Mouse (Mus musculus) forebrain, embryonic 12.5 days (tissue): Measurements from ENCODE around the gene Cdca5. TPM values are rescaled to one million over a fixed set of nuclear protein-coding genes. Genes with fewer than 3 reads are reported as not detected.
"Not testable (repeated sequence)": the region's sequence is repeated elsewhere in the genome, so short reads cannot be mapped to it uniquely, and the experiment has no call there.

Experiments used
- ATAC-seq: fragments of 200-750 bp; cut with Nextera tagmentation; 2 replicates; pipeline ENCODE4 v1.8.0; 2017; ENCODE audit warnings: moderate TSS enrichment; ENCODE audit not compliant: low FRiP score
- H3K27ac ChIP-seq: fragments of 300-500 bp; sonication (generic); 2 replicates; pipeline ENCODE4 v1.5.1; 2016; ENCODE audit warnings: mild to moderate bottlenecking
- H3K27me3 ChIP-seq: fragments of 300-500 bp; sonication (generic); 2 replicates; pipeline ENCODE4 v1.6.1; 2016; ENCODE audit warnings: mild to moderate bottlenecking
- H3K36me3 ChIP-seq: fragments of 300-500 bp; sonication (generic); replicated peaks from 2 replicates; pipeline ENCODE4 v1.6.1; 2016; ENCODE audit warnings: mild to moderate bottlenecking
- H3K4me1 ChIP-seq: fragments of 300-500 bp; sonication (generic); 2 replicates; pipeline ENCODE4 v1.6.1; 2016
- H3K4me2 ChIP-seq: fragments of 300-500 bp; sonication (generic); 2 replicates; pipeline ENCODE4 v1.6.1; 2016; ENCODE audit warnings: mild to moderate bottlenecking, moderate library complexity
- H3K4me3 ChIP-seq: fragments of 300-500 bp; sonication (generic); replicated peaks from 2 replicates; pipeline ENCODE4 v1.5.1; 2016; ENCODE audit warnings: mild to moderate bottlenecking
- H3K9ac ChIP-seq: fragments of 300-500 bp; sonication (generic); 2 replicates; pipeline ENCODE4 v1.6.1; 2016; ENCODE audit warnings: mild to moderate bottlenecking
- H3K9me3 ChIP-seq: fragments of 300-500 bp; sonication (generic); 2 replicates; pipeline ENCODE4 v1.6.1; 2016
- WGBS: fragments of 180-500 bp; shearing (Covaris S2); methylation state at CpG from one replicate; pipeline ENCODE4 v1.1.7; 2016; 5-methylcytosine and 5-hydroxymethylcytosine counted together
- polyA plus RNA-seq: library from polyadenylated mRNA; unstranded; fragments of >200 nt; fragmentation: Nextera tagmentation; extraction: Ambion mirVana; gene quantifications from 2 replicates; pipeline ENCODE4 v1.2.1, GENCODE M21; 2016

Cdca5 gene
- polyA plus RNA-seq, 1 experiment from 2014 or later, result 54.5 TPM

DNA sequence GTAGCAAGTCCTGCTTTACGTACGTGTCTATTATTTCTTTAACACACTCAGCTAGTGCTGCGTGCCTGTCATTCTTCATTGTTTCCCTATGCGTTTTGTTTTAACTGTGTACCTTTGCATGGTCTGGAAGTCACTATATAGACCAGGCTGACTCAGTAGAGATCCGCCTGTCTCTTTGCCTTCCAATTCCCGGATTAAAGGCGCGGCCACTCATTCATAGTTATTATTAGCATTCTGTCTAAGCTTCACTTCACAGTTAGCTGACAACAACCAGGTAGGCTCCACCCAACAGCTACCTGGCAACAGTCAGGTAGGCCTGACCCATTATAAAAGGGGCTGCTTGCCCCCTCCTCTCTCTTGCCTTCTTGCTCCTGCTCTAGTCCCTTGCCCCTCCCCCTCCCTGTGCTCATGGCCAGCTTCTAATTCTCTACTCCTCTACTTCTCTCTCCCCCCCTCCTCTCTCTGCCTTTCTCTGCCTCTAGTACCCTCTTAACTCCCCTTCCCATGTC lies 33.9 kb downstream of the Cdca5 start:
- WGBS, result under 1% methylated on average over 8 of the region's 8 CpGs
- no peaks in the 10 kb centered on the region for H3K9me3 ChIP-seq
- peak overlapping the region; percentile 94 for H3K4me2 ChIP-seq
- peaks cover 21% of the 10 kb centered on the region for H3K4me1 ChIP-seq
- H3K27ac ChIP-seq, result peak overlapping the region; percentile 98
- peak; percentile 49 for ATAC-seq
- H3K27me3 ChIP-seq, result no peaks in the 10 kb centered on the region
- peaks cover 28% of the 10 kb centered on the region for H3K36me3 ChIP-seq
- H3K4me3 ChIP-seq, result peak overlapping the region; percentile 85
- H3K9ac ChIP-seq, result peak overlapping the region; percentile 92

DNA sequence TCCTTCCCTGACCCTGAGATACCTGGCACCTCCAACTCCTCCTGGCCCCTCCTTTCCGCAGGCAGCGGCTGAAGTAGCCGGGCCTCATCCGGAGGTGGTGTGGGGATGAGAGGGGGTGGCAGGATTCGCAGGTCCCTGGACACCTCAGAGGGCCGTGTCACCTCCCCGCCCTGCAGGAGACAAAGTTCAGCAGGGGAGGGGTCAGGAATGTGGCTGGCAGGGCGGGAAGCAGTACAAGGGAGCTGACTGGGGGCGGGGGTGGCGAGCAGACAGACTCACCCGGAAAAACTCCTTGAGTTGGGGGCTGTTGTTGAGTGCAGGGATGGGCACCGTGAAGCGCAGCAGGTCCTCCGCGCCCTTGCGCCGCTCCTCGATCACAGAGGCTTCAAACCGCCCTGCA lies 37.0 kb downstream of the Cdca5 start:
- H3K9ac ChIP-seq, result 0 out of 2 replicates have a peak overlapping the region, but pooled peaks have one; percentile 12
- H3K4me3 ChIP-seq, result no peak overlapping the region
- H3K27ac ChIP-seq, result no peak overlapping the region
- no peak for ATAC-seq
- peaks cover 16% of the 10 kb centered on the region for H3K4me1 ChIP-seq
- no peaks in the 10 kb centered on the region for H3K27me3 ChIP-seq
- H3K36me3 ChIP-seq, result 0 out of 2 replicates have a peak, but pooled peaks cover 1% of the 10 kb centered on the region
- 34% methylated on average over 18 of the region's 19 CpGs for WGBS
- H3K4me2 ChIP-seq, result no peak overlapping the region
- H3K9me3 ChIP-seq, result no peaks in the 10 kb centered on the region

DNA sequence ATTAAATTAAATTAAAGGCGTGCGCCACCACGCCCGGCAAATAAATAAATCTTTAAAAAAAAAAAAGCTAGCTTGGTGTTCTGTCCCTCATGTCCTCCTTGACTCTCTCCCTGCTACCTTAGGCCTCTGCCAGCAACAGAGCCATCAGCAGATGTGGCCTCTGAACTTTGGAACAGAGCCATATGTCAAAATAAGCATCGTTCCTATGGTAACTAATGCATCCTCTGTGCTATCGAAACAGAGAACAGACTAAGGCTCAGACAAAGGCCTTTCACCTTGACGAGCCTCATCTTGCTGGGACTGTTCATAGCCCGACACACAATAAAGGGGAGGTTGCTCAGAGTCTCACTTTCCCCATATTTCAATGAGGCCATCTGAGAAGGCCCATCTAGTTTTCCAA lies 38.5 kb downstream of the Cdca5 start:
- Histone ChIP-seq H3K4me1 (peaks cover 10% of the 10 kb centered on the region), H3K36me3 (no peaks in the 10 kb centered on the region), H3K27ac (peak overlapping the region; percentile 65), H3K4me2 (no peak overlapping the region), H3K9ac (no peak overlapping the region), H3K27me3 (no peaks in the 10 kb centered on the region), H3K4me3 (no peak overlapping the region), H3K9me3 (no peaks in the 10 kb centered on the region)
- 72% methylated on average over 8 of the region's 8 CpGs for WGBS
- no peak for ATAC-seq

DNA sequence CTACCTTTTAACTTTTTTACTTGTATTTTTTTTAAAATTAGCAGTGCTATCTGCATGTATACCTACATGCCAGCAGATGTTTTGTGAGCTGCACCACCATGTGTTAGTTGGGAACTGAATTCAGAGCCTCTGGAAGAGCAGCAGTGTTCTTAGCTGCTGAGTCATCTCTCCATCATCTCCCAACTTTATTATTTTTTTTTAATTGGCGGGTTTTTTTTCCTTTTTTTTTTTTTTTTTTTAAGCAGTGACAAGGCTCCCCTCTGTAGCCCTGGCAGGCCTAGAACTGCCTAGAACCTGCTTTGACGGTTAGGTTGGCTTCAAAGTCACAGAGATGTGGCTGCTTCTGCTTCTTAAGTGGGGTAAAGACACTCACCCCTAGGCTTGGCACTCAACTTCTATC lies 40.1 kb downstream of the Cdca5 start:
- no peaks in the 10 kb centered on the region for H3K9me3 ChIP-seq
- H3K4me1 ChIP-seq, result 0 out of 2 replicates have a peak, but pooled peaks cover 7% of the 10 kb centered on the region
- H3K36me3 ChIP-seq, result no peaks in the 10 kb centered on the region
- no peak overlapping the region for H3K27ac ChIP-seq
- no peak overlapping the region for H3K4me2 ChIP-seq
- no peak overlapping the region for H3K9ac ChIP-seq
- no peaks in the 10 kb centered on the region for H3K27me3 ChIP-seq
- no peak for ATAC-seq
- WGBS, result 83% methylated on average over 2 of the region's 2 CpGs
- H3K4me3 ChIP-seq, result no peak overlapping the region

DNA sequence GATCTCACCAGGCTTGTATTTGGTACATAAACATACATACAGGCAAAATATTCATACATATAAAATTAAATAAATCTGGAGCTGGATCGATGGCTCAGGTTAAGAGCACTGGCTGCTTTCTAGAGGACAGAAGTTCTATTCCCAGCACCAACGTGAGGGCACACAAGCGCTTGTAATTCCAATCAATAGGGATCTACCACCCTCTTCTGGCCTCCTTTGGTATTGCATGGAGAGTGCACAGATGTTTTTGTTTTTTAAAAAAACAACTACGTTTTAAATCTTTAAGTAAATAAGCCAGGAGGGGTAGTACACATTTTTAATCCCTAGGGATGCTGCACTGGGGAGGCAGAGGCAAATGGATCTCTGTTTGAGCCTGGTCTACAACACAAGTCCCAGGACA lies 41.5 kb downstream of the Cdca5 start:
- 24% methylated on average over 4 of the region's 4 CpGs for WGBS
- no peak overlapping the region for H3K27ac ChIP-seq
- 0 out of 2 replicates have a peak, but pooled peaks cover 7% of the 10 kb centered on the region for H3K4me1 ChIP-seq
- no peak overlapping the region for H3K9ac ChIP-seq
- no peak overlapping the region for H3K4me2 ChIP-seq
- no peak overlapping the region for H3K4me3 ChIP-seq
- H3K36me3 ChIP-seq, result no peaks in the 10 kb centered on the region
- no peaks in the 10 kb centered on the region for H3K27me3 ChIP-seq
- ATAC-seq, result no peak
- H3K9me3 ChIP-seq, result no peaks in the 10 kb centered on the region

DNA sequence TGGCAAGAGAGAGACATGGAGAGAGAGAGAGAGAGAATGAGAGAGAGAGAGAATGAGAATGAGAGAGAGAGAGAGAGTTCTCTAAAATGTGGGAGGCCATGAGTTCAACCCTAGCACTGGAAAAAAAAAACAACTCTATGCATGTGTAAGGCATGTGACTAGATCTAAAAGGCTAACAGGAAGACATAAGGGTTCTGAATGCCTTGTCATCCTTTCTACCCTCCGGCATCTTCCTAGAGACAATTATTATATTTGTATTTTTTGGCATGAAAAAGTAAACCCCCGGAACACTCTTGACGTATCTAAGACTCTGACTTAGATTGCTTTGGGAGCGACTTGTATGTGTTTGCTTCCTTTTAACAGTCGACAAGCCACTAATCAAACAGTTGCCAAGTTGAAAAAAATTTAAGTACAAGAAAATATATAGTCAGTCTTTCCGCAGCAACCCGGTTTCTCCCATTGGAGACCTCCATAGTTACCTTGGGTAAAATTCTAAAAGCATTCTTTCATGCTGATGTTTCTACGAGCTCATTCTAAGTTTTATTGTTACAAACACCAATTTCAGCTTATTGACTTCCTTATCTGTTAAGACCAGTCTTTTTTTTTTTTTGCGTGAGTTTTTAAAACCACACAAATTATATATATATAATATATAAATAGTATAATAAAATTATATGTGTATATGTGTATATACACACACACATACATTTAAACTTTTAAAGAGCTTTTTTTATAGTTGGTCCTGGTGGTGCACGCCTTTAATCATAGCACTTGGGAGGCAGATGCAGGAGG lies 42.2 kb downstream of the Cdca5 start:
- WGBS, result 74% methylated on average over 10 of the region's 10 CpGs
- H3K27ac ChIP-seq, result peak overlapping the region; percentile 83
- no peaks in the 10 kb centered on the region for H3K27me3 ChIP-seq
- peak overlapping the region; percentile 70 for H3K4me2 ChIP-seq
- no peaks in the 10 kb centered on the region for H3K36me3 ChIP-seq
- H3K9ac ChIP-seq, result peak overlapping the region; percentile 63; the same call in 1 of the 2 replicates
- no peak for ATAC-seq
- no peaks in the 10 kb centered on the region for H3K9me3 ChIP-seq
- H3K4me1 ChIP-seq, result 0 out of 2 replicates have a peak, but pooled peaks cover 7% of the 10 kb centered on the region
- H3K4me3 ChIP-seq, result peak overlapping the region; percentile 52

DNA sequence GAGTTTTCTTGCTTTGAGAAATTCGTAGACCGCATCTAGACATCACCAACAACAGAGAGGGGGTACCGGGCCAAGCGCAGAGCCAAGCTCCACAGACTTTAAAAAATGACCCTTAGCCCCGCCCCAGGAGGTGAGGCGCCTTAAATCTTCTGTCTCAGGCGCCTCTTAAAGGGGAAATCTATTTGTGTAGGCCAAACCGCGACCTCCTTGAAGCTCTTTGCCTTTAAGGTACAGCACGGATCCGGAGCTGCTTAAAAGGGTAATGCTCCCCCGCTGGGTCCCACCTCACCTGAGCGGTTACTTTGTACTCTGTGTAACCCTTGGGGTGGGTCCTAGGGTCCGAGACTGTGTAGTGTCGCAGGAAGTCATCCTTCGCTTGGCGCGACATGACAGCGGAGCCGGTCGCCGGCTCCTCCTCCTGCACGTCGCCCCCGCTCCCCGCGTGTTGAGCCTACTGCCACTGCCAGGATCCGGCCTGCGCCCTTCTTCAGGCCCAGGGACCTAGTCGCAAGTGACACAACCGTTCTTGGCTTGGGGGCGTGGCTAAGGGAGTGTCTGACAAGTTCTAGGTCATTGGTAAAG lies 43.1 kb downstream of the Cdca5 start, which contains the start of gene Snx15:
Snx15 (minus strand) TSS at position 545 of the 582 bp plus-strand sequence.
- peak within 1 kb of the TSS; percentile 63 for H3K9ac ChIP-seq
- peak within 1 kb of the TSS; percentile 70 for H3K4me2 ChIP-seq
- peak; percentile 93 for ATAC-seq
- under 1% methylated on average over 32 of the region's 32 CpGs for WGBS
- peak within 1 kb of the TSS; percentile 52 for H3K4me3 ChIP-seq
- no peaks in the 10 kb centered on the region for H3K9me3 ChIP-seq
- H3K4me1 ChIP-seq, result 0 out of 2 replicates have a peak, but pooled peaks cover 7% of the 10 kb centered on the region
- peak within 1 kb of the TSS; percentile 83 for H3K27ac ChIP-seq
- no peaks in the 10 kb centered on the region for H3K27me3 ChIP-seq
- no peaks in the 10 kb centered on the region for H3K36me3 ChIP-seq

DNA sequence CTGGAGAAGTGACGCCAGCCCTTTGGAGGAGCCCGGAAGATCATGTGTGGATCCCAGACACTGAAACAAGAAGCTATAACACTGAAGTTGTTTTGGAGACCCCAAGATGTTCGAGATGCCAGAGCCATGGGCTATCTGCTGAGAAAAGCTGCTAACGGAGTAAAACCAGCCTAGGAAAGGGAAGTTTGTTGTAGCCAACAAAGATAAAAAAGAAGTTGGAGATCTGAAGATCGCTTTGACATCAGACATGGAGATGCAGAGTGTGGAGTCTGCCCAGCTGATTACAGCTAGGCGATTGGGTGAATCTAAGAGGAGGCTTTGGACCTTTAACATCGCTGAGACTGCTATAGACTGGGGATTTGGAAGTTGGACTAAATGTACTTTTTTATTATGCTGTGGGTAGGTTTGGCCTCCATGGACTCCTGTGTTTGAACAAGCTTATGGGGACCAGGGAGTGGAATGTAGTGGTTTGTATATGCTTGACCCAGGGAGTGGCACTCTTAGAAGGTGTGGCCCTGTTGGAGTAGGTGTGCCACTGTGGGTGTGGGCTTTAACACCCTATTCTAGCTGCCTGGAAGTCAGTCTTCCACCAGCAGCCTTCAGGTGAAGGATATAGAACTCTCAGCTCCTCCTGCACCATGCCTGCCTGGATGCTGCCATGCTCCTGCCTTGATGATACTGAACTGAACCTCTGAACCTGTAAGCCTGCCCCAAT lies 45.8 kb downstream of the Cdca5 start:
- not testable (repeated sequence) for H3K9ac ChIP-seq, H3K4me1 ChIP-seq, ATAC-seq, H3K4me2 ChIP-seq, H3K9me3 ChIP-seq, H3K27ac ChIP-seq, H3K4me3 ChIP-seq, H3K27me3 ChIP-seq
- 79% methylated on average over 7 of the region's 7 CpGs for WGBS
- peaks cover 17% of the 10 kb centered on the region for H3K36me3 ChIP-seq

DNA sequence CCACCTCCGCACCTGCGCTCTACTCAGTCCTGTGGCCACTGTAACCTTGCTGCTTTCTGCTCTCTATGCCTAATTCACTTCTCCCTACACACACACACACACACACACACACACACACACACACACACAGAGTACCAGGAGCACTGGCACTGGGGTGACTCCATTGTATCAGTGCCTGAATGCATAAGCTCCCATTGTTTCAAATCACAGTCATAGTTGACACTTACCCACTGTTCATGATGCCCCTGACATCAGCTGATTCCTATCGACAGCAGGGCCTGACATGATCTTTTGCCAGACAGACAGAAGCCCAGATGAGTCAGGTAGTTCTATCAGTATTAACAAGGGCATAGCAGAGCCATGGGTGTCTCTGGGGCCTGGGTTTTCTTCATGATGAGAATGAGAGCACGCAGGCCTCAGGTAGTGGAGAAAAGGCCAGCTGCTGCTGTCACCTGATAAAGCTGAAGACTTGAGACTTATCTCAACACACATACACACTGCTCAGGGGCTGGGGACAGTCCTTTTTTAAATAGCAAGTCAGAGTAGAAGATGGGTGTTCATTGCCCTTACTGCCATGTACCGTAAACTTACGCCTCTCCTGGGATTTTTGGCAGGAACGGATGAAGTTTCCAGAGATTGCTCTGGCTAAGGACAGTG lies 47.5 kb downstream of the Cdca5 start:
- Histone ChIP-seq H3K9ac (no peak overlapping the region), H3K9me3 (no peaks in the 10 kb centered on the region), H3K4me3 (no peak overlapping the region), H3K4me2 (no peak overlapping the region), H3K27me3 (no peaks in the 10 kb centered on the region), H3K4me1 (0 out of 2 replicates have a peak, but pooled peaks cover 7% of the 10 kb centered on the region), H3K27ac (no peak overlapping the region), H3K36me3 (peaks cover 31% of the 10 kb centered on the region)
- no peak for ATAC-seq
- 92% methylated on average over 7 of the region's 7 CpGs for WGBS

DNA sequence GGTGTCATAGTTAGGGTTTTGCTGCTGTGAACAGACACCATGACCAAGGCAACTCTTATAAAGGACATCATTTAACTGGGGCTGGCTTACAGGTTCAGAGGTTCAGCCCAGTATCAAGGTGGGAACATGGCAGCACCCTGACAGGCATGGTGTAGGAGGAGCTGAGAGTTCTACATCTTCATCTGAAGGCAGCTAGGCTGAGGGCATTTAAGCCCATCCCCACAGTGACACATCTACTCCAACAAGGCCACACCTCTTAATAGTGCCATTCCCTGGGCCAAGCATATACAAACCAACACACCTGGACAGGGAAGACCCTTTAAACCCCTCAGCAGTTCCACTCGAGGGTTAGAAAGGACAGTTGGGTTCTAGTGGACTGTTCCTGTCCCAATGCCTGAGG lies 48.4 kb downstream of the Cdca5 start:
- not testable (repeated sequence) for H3K27ac ChIP-seq, H3K9ac ChIP-seq, H3K4me1 ChIP-seq, H3K4me2 ChIP-seq, H3K27me3 ChIP-seq, H3K4me3 ChIP-seq, ATAC-seq, H3K9me3 ChIP-seq
- 52% methylated on average over 1 of the region's 1 CpGs for WGBS
- H3K36me3 ChIP-seq, result peaks cover 38% of the 10 kb centered on the region

DNA sequence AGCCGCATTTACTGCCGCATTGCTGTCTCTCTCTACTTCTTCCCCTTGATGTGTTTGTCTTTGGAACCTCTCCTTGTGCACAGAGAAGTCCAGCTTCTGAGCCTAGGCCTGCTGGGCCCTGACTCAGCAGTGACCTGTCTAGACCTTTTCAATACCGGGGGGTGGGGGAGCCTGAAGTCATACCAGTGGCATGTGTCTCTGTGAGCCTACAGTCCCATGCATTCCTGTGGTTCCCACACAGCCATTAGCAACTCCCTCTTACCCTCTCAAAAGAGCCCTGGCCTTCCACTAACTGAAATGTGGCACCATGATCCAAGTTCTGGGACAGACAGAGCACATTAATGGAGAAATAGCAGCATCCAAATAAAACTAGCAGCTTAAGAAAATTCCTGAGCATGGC lies 51.6 kb downstream of the Cdca5 start:
- Histone ChIP-seq H3K4me1 (peaks cover 11% of the 10 kb centered on the region), H3K27ac (no peak overlapping the region), H3K27me3 (no peaks in the 10 kb centered on the region), H3K4me3 (no peak overlapping the region), H3K36me3 (peaks cover 38% of the 10 kb centered on the region), H3K4me2 (no peak overlapping the region), H3K9me3 (no peaks in the 10 kb centered on the region), H3K9ac (no peak overlapping the region)
- ATAC-seq, result no peak
- WGBS, result 90% methylated on average over 3 of the region's 3 CpGs
